Mouse (Mus musculus) CH12.LX (cell line): ENCODE measurements around the gene Tacc3.

Experiments used
- JUND ChIP-seq: conservative IDR thresholded peaks from 2 replicates; pipeline ENCODE4 v1.6.1; 2011; ENCODE audit warnings: low read depth, low read length, improper control_type of control experiment
- MEF2A ChIP-seq: IDR thresholded peaks from 2 replicates; pipeline ENCODE4 v1.6.1; 2014; ENCODE audit warnings: low read depth, mild to moderate bottlenecking, inconsistent platforms, low read length, improper control_type of control experiment, borderline replicate concordance
- POLR2A ChIP-seq: IDR thresholded peaks from 2 replicates; pipeline ENCODE4 v1.6.1; 2011; ENCODE audit warnings: low read depth, mild to moderate bottlenecking, improper control_type of control experiment, low read length
- SIN3A ChIP-seq: IDR thresholded peaks from 2 replicates; pipeline ENCODE4 v1.6.1; 2012; ENCODE audit warnings: low read length, improper control_type of control experiment, inconsistent platforms
- SMC3 ChIP-seq: IDR thresholded peaks from 2 replicates; pipeline ENCODE4 v1.6.1; 2011; ENCODE audit warnings: low read depth, low read length, improper control_type of control experiment
- TCF12 ChIP-seq: IDR thresholded peaks from 2 replicates; pipeline ENCODE4 v1.6.1; 2014; ENCODE audit warnings: low read depth, mild to moderate bottlenecking, inconsistent platforms, low read length, improper control_type of control experiment
- UBTF ChIP-seq: IDR thresholded peaks from 2 replicates; pipeline ENCODE4 v1.6.1; 2012; ENCODE audit warnings: low read depth, mild to moderate bottlenecking, inconsistent platforms, low read length, improper control_type of control experiment, moderate library complexity

- no peak for TF ChIP-seq TCF12
- TF ChIP-seq UBTF, result no peak
- no peak for TF ChIP-seq POLR2A
- TF ChIP-seq SMC3, result no peak
- TF ChIP-seq MEF2A, result no peak
- TF ChIP-seq SIN3A, result no peak
- no peak for TF ChIP-seq JUND
Measured at GRCm38 (mm10) chr5:33703999-33704398, 46.1 kb downstream of the Tacc3 start.
